Mouse (Mus musculus): ENCODE measurements around the gene Rnps1.

DNA sequence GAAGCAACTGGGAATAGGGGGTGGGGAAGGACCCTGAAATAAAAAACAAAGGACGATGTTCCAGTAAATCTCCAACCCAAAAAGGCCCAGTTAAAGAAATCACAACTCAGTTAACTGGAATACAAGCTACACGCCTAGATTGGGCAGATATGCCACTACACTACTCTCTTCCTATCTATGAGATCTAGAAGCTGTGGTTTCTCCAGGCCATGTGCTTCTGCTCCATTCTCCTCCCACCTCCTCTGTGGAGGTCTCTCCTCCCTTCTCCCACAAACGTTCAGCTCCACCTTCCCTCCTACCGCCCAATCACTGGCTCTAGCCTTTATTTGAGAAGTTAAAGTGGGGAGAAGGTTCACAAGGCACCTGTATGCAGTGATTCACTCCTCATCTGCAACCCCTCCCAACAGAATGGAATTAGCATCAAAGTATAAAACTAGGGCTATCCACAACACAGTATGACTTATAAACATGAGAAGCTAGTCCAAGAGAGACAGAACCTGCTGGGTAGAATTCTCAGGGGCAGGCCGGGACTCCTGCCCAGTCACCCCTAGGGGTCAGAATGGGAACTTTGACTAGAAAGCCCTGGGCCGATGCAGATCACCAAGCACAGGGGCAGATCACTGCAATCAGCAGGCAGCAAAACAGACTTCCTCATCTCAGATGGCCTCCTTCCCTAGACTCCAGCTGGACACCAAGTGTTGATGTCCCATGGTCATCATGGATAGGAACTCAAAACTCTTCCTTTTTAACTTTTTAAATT is 49.2 kb downstream of the Rnps1 start:
- TF ChIP-seq ZNF384 (IDR thresholded peaks at IDR 0.05; ENCODE audit: low read depth, low read length) = no peak
- TF ChIP-seq ZC3H11A (IDR thresholded peaks at IDR 0.05; ENCODE audit: borderline replicate concordance, low read depth, low read length) = no peak
- TF ChIP-seq MAFK (IDR thresholded peaks at IDR 0.05; ENCODE audit: insufficient read depth, low read depth, low read length) = no peak
